ENCODE assay signal across 22 mouse cellular contexts in the genomic region with DNA sequence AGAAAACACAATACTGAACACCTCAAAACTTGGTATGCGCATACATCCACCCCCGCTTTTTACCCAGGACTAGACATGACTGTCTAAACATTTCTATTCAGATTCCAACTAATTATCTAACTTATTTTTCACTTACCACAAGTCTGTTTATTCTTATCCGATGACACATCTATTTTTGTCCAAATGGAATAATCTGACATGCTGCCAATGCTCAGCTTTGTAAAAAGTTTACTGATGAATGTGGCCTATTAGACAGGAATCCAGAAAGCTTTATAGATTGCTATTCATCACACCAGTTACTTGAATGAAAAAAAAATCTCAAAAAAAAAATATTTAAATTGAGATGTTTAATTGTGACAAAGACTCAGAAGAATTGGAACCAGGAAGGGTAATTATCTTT.
A peak's percentile ranks its signal among the peaks of the same experiment; 100 is the strongest.
DNase-seq lines count a peak whose midpoint lies in the region; ATAC-seq and TF ChIP-seq lines count a peak whose summit lies in the region.
"Had no signal": no experiment of that assay in that cellular context is flagged by ENCODE, and none has a peak within 500 bp of the region (broad histone marks: within the 10 kb centered on the region; RNA-seq: fewer than 3 reads in every experiment).

No protein-coding gene starts in this region.

- no peaks in the 10 kb centered on the region for H3K9me3 ChIP-seq in forebrain, embryonic 15.5 days
- H3K9me3 ChIP-seq: embryonic facial prominence, embryonic 12.5 days; G1E; heart, embryonic 13.5 days; hindbrain, embryonic 15.5 days had no signal

- peak; percentile 12 to 19 for DNase-seq in layer of hippocampus, adult 2 months (ENCODE audit: low spot score in 2 of 2)
- DNase-seq in layer of hippocampus, postnatal 36 days, result no peak
- peak; percentile 90 for DNase-seq in Muller cell, postnatal 12 days (ENCODE audit: inconsistent ontology term)
- DNase-seq in brain, adult 2 months (ENCODE audit: low read depth, low spot score), result peak; percentile 38
- no peak for DNase-seq in thymus, postnatal 25 days
- DNase-seq in MN1 (ENCODE audit: low spot score), result no peak
- no peak for DNase-seq in spleen, postnatal 10 days (ENCODE audit: low spot score in 2 of 2)
- DNase-seq: adrenal gland, postnatal 14 days; cerebellum, adult 11 months; cerebellum, adult 9-10 months; cerebellum, postnatal 25 days; gastrocnemius, postnatal 36 days; heart, adult 11 months; heart, postnatal 36 days had no signal

- no peaks in the 10 kb centered on the region for H3K4me1 ChIP-seq in forebrain, embryonic 15.5 days
- H3K4me1 ChIP-seq: embryonic facial prominence, embryonic 12.5 days; heart, embryonic 13.5 days; hindbrain, embryonic 15.5 days had no signal

- H3K9ac ChIP-seq in forebrain, embryonic 15.5 days (replicated peaks), result no peak overlapping the region
- H3K9ac ChIP-seq: embryonic facial prominence, embryonic 12.5 days; heart, embryonic 13.5 days; hindbrain, embryonic 15.5 days had no signal

- no peak overlapping the region for H3K4me2 ChIP-seq in forebrain, embryonic 15.5 days (replicated peaks)
- H3K4me2 ChIP-seq: embryonic facial prominence, embryonic 12.5 days; heart, embryonic 13.5 days; hindbrain, embryonic 15.5 days had no signal

- no peak overlapping the region for H3K27ac ChIP-seq in layer of hippocampus, adult 2 months
- H3K27ac ChIP-seq in forebrain, embryonic 15.5 days (replicated peaks), result no peak overlapping the region
- H3K27ac ChIP-seq: embryonic facial prominence, embryonic 12.5 days; heart, embryonic 13.5 days; hindbrain, embryonic 15.5 days had no signal

- 47% methylated on average over 3 of the region's 3 CpGs for WGBS in forebrain, embryonic 15.5 days

- H3K27me3 ChIP-seq in forebrain, embryonic 15.5 days, result no peaks in the 10 kb centered on the region
- H3K27me3 ChIP-seq: embryonic facial prominence, embryonic 12.5 days; heart, embryonic 13.5 days; hindbrain, embryonic 15.5 days; Patski had no signal

- H3K4me3 ChIP-seq in layer of hippocampus, adult 2 months, result no peak overlapping the region
- H3K4me3 ChIP-seq in forebrain, embryonic 15.5 days, result no peak overlapping the region
- H3K4me3 ChIP-seq: embryonic facial prominence, embryonic 12.5 days; heart, embryonic 13.5 days; hindbrain, embryonic 15.5 days had no signal

- H3K36me3 ChIP-seq in forebrain, embryonic 15.5 days, result no peaks in the 10 kb centered on the region
- H3K36me3 ChIP-seq: embryonic facial prominence, embryonic 12.5 days; G1E; heart, embryonic 13.5 days; hindbrain, embryonic 15.5 days had no signal

- ATAC-seq in forebrain, embryonic 15.5 days (replicated peaks), result 0 out of 2 replicates have a peak, but pooled peaks have one; percentile 29
- ATAC-seq: activated CD4-positive, CD25-positive, alpha-beta regulatory T cell, adult 4 months; inflammation-experienced regulatory T-cells, adult 6 months; Patski had no signal

- no peak for TF ChIP-seq CTCF in layer of hippocampus, adult 2 months (conservative IDR thresholded peaks at IDR 0.05)

Comparison
In these comparisons a context has a peak if more than half of its experiments do, and no peak if none do; other contexts are left out.
1. DNase-seq: peak in layer of hippocampus, adult 2 months (2 of 2), Muller cell, postnatal 12 days (single experiment) and brain, adult 2 months (single experiment); none in layer of hippocampus, postnatal 36 days (0 of 2), thymus, postnatal 25 days (single experiment), MN1 (single experiment) and spleen, postnatal 10 days (0 of 2).